Mouse (Mus musculus): ENCODE measurements around the gene Tkt.

DNA sequence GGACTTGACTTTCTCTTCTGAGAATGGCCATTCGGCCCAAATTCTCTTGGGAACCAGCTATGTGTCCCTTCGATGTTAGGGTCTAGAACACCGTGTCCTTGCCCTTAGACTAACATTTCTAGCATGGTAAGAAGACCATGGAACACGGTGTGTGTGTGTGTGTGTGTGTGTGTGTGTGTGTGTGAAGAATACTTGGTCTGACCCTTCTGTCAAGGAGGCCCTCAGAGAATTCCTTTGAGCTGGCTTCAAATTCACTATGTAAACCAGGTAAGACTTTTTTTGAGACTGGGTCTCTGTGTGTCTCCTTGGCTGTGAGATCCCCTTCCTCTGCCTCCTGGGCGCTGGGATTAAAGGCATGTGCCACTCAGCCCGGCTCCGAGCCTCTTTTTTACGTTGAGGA, 74.4 kb downstream of the Tkt start:
- TF ChIP-seq CTCF (IDR thresholded peaks at IDR 0.05; ENCODE audit: low read depth, low read length), result no peak
- TF ChIP-seq POLR2A (IDR thresholded peaks at IDR 0.05; ENCODE audit: borderline replicate concordance, low read depth, low read length), result no peak
